8 mouse cellular contexts compared by ENCODE assay signal in the genomic region with DNA sequence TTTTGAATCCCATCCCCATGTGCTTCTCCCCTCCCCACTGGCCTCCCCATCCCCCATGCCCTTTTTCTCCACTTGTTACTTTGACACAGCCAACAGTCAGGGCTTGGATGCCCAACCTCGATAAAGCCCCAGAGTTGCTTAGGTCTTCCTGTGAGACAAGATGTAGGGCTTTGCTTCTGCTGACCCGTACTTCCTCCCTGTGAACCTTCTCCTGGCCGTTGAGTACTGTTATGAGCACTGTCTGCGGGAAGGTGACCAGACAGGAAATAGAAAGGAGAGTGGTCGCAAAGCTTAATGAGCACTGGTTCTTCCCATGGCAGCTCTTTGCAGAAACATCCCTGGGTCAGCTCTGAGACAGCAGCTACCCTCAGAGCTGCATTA. TPM values are rescaled to one million over a fixed set of nuclear protein-coding genes. Genes with fewer than 3 reads are reported as not detected.
A peak's percentile ranks its signal among the peaks of the same experiment; 100 is the strongest.
DNase-seq lines count a peak whose midpoint lies in the region; ATAC-seq and TF ChIP-seq lines count a peak whose summit lies in the region.

No protein-coding gene starts in this region.

- no peaks in the 10 kb centered on the region for H3K36me3 ChIP-seq in heart, embryonic 11.5 days (ENCODE audit: control insufficient read depth, insufficient read depth, low read length)
- no peaks in the 10 kb centered on the region for H3K36me3 ChIP-seq in forebrain, postnatal 0 days (ENCODE audit: insufficient read depth)
- H3K36me3 ChIP-seq in limb, embryonic 15.5 days = no peaks in the 10 kb centered on the region

- H3K9me3 ChIP-seq in heart, embryonic 11.5 days (replicated peaks; ENCODE audit: control insufficient read depth, low read length) = no peaks in the 10 kb centered on the region
- H3K9me3 ChIP-seq in forebrain, postnatal 0 days (ENCODE audit: low read length) = no peaks in the 10 kb centered on the region
- H3K9me3 ChIP-seq in limb, embryonic 15.5 days = no peaks in the 10 kb centered on the region

- H3K9ac ChIP-seq in heart, embryonic 11.5 days (ENCODE audit: low read depth, low read length) = no peak overlapping the region
- H3K9ac ChIP-seq in forebrain, postnatal 0 days = no peak overlapping the region
- no peak overlapping the region for H3K9ac ChIP-seq in limb, embryonic 15.5 days

- WGBS in heart, embryonic 11.5 days (ENCODE audit: insufficient replicate concordance) = 28% methylated on average over 5 of the region's 5 CpGs
- 67% methylated on average over 5 of the region's 5 CpGs for WGBS in forebrain, postnatal 0 days
- 24% methylated on average over 5 of the region's 5 CpGs for WGBS in limb, embryonic 15.5 days

- H3K27me3 ChIP-seq in heart, embryonic 11.5 days (ENCODE audit: control insufficient read depth, insufficient read depth, low read length) = peaks cover 41% of the 10 kb centered on the region
- no peaks in the 10 kb centered on the region for H3K27me3 ChIP-seq in forebrain, postnatal 0 days (ENCODE audit: insufficient read depth, low read length)
- no peaks in the 10 kb centered on the region for H3K27me3 ChIP-seq in limb, embryonic 15.5 days

- peak overlapping the region; percentile 37; the same call in 1 of the 2 replicates for H3K4me2 ChIP-seq in heart, embryonic 11.5 days
- no peak overlapping the region for H3K4me2 ChIP-seq in forebrain, postnatal 0 days (ENCODE audit: low read depth)
- H3K4me2 ChIP-seq in limb, embryonic 15.5 days = no peak overlapping the region

- H3K27ac ChIP-seq in heart, embryonic 11.5 days (ENCODE audit: low read depth, low read length) = peak overlapping the region; percentile 25; the same call in 1 of the 2 replicates
- H3K27ac ChIP-seq in forebrain, postnatal 0 days (ENCODE audit: low read depth, low read length) = peak overlapping the region; percentile 29; the same call in 1 of the 2 replicates
- H3K27ac ChIP-seq in limb, embryonic 15.5 days = peak overlapping the region; percentile 52

- no peak for DNase-seq in heart, postnatal 25 days (ENCODE audit: low spot score)
- peak; percentile 40 for DNase-seq in CD4-positive, CD25-positive, alpha-beta regulatory T cell, adult 2 months (ENCODE audit: low read depth, low spot score)
- no peak for DNase-seq in forebrain, postnatal 0 days
- DNase-seq in frontal cortex, postnatal 25 days (ENCODE audit: low spot score in 2 of 2) = no peak
- DNase-seq in cerebellum, postnatal 4 days (ENCODE audit: low spot score in 2 of 2) = no peak
- no peak for DNase-seq in adrenal gland, postnatal 25 days

- no peak for TF ChIP-seq CTCF in forebrain, postnatal 0 days (IDR thresholded peaks at IDR 0.05; ENCODE audit: low read depth)

- H3K4me1 ChIP-seq in heart, embryonic 11.5 days (ENCODE audit: control insufficient read depth, insufficient read depth, low read length) = peaks cover 47% of the 10 kb centered on the region
- H3K4me1 ChIP-seq in forebrain, postnatal 0 days (ENCODE audit: insufficient read depth) = peaks cover 8% of the 10 kb centered on the region; the same call in 1 of the 2 replicates
- peaks cover 36% of the 10 kb centered on the region for H3K4me1 ChIP-seq in limb, embryonic 15.5 days

- ATAC-seq in heart, embryonic 11.5 days (replicated peaks; ENCODE audit: insufficient number of reproducible peaks, low FRiP score, low TSS enrichment) = no peak
- ATAC-seq in forebrain, postnatal 0 days = no peak
- ATAC-seq in limb, embryonic 15.5 days (ENCODE audit: insufficient number of reproducible peaks, low FRiP score, low TSS enrichment, low read depth) = no peak

- H3K4me3 ChIP-seq in heart, embryonic 11.5 days (ENCODE audit: low read depth, low read length) = no peak overlapping the region
- H3K4me3 ChIP-seq in forebrain, postnatal 0 days (ENCODE audit: low read depth, low read length) = no peak overlapping the region
- H3K4me3 ChIP-seq in limb, embryonic 15.5 days = no peak overlapping the region

- intact Hi-C loops in heart, postnatal 25 days (cut with DNase I) = no loop called here

RNA-seq across cellular contexts. Expression of gene Spock2, which starts 25.4 kb away (rescaled TPM):
- polyA plus RNA-seq in heart, embryonic 11.5 days (2014; fragmentation: Nextera tagmentation; extraction: Ambion mirVana) = 1.2 and 1.3 TPM in 2 replicates
- total RNA-seq in heart, postnatal 25 days (2021) = 10 to 100 TPM; 14.8 to 16.1 TPM
- 156 and 215 TPM in 2 replicates for total RNA-seq in forebrain, postnatal 0 days (2014; rRNA removed)
- 50.7 and 84.8 TPM in 2 replicates for polyA plus RNA-seq in forebrain, postnatal 0 days (2015; fragmentation: Nextera tagmentation; extraction: Ambion mirVana)
- polyA plus RNA-seq in limb, embryonic 15.5 days (2015; fragmentation: Nextera tagmentation; extraction: Ambion mirVana) = 11.0 and 11.6 TPM in 2 replicates
- 27.3 and 35.2 TPM in 2 replicates for total RNA-seq in adrenal gland, postnatal 25 days (2021)
